Mouse (Mus musculus) kidney, postnatal 14 days (tissue): Measurements from ENCODE around the gene Amotl1.
A peak's percentile ranks its signal among the peaks of the same experiment; 100 is the strongest.
"Not testable (repeated sequence)": the region's sequence is repeated elsewhere in the genome, so short reads cannot be mapped to it uniquely, and the experiment has no call there.

Experiments used
- DNase-seq: peaks from one replicate; pipeline ENCODE4 v3.0.0; 2022; ENCODE audit warnings: mixed read lengths

The Amotl1 gene

GRCm38 (mm10) chr9:14603475-14603874, 41.4 kb downstream of the Amotl1 start:
- DNase-seq: no peak

GRCm38 (mm10) chr9:14599799-14600198, 45.1 kb downstream of the Amotl1 start:
- DNase-seq: no peak

DNA sequence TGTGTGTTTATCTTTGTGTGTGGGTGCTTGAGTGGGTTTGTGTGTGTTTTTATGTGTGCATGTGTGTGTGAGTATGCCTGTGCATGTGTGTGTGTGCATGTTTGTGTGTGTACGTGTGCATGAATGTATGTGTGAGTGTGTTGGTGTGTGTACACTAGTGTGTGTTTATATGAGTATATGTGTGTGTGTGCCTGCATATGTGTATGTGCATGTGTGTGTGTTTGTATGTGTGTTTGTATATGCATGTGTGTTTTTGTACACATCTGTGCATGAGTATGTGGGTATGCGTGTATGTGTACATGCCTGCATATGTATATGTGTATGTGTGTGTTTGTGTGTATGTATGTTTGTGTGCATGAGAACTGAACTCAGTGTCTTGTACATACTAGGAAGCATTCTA, 46.7 kb downstream of the Amotl1 start:
- no peak for DNase-seq

DNA sequence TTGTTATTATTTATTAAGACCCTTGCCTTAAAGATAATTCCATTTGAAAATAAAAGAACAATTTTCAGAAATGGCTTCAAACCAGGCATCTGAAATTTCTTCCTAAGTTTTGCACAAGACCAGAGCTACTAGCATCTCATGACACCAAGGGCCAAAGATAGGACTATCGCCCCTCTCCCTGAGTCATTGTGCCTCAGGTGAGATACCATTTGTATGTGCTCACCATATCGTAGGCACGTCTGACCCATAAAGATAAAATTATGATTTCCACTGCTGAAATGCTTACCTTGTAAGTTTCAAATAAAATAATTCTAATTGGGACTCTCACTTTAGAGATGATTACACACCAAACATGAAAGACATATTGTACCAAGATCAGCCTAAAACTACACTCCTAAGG, 47.4 kb downstream of the Amotl1 start:
- DNase-seq: no peak

GRCm38 (mm10) chr9:14596858-14597257, 48.0 kb downstream of the Amotl1 start:
- DNase-seq: no peak

- no peak for DNase-seq
These were observed 48.4 kb downstream of the Amotl1 start for GRCm38 (mm10) chr9:14596427-14596826.

DNA sequence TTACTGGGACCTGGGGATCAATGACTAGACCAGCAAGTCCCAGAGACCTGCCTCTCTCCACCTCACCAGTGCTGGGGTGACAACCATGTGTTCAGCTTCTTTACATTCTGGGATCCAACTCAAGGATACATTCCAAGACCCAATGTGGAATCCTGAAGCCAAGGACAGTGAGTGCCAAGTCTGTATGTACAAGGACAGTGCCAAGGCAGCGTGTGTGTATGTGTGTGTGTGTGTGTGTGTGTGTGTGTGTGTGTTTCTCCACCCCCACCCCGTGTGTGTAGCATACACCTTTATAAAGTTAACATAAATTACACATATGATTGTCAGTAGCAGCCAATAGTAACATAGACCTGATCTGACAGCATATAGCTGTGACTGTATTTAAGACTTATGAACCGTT, 49.0 kb downstream of the Amotl1 start:
- no peak for DNase-seq

GRCm38 (mm10) chr9:14593880-14594279, 51.0 kb downstream of the Amotl1 start:
- DNase-seq: no peak

DNA sequence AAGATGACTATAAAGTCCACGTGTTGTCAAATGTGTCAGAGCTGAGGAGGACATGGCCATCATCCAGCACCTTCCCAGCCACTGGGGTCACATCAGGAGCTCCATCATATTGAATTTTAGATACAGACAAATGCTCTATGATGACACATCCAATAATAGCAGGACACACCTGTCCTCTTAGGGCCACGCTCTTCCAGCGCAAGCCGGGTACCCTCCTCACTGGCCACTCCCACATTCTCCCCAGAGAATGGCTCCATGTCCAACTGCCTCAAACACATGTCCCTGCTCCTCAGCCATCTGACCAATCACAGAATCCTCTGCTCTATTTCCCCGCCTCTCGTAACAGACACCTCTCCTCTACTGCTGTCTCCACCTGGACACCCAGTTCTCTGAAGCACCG, 54.2 kb downstream of the Amotl1 start:
- no peak for DNase-seq

DNA sequence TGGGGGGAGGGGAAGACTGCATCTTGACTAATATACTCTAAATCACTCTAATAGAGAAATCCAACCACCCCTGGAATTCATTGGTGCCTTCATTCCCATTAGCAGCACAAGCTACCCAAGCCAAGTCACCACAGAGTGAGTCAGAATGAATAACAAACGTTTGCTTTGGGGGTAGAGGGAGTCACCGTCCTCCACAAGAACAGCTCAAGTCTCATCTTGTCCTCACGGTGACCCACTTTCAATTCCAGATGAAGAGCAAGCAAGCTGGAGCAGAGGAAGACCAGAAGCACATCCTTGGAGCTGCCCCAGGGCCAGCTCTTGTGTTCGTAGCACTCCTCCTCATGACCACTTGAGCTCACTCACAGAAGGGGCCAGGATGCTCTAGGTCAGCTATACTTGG, 56.2 kb downstream of the Amotl1 start:
- no peak for DNase-seq

DNA sequence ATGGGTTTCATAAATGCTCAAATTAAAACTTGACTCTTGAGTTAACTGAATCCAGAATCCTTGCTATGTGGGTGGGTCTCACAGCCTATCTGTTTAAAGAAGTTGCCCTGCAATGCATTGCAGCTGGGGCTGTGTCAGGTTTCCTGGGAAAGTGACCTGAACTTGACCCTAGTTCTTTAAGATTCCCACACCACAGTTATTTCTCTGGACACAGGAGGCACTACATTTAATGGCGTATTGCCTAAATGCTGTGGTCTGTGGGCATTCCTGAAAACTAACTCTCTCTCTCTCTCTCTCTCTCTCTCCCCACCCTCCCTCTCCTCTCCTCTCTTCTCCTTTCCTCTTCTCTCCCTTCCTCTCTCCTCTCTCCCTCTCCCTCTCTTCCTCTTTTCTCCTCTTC, 59.2 kb downstream of the Amotl1 start:
- DNase-seq: no peak

GRCm38 (mm10) chr9:14578960-14579359, 65.9 kb downstream of the Amotl1 start:
- no peak for DNase-seq

DNA sequence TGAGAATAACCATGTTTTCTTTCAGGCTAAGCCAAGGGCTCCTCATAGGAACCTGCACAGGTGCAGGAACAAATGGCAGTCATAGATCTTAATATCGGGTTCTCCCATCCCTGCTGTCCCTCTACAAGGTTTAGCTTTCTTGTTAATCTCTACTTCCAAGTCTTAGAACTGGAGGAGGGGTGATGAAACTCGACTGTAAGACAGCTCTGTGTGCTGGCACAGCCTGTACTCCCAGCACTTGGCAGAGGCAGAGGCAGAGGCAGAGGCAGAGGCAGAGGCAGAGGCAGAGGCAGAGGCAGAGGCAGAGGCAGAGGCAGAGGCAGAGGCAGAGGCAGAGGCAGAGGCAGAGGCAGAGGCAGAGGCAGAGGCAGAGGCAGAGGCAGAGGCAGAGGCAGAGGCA, 68.5 kb downstream of the Amotl1 start:
- not testable (repeated sequence) for DNase-seq

DNA sequence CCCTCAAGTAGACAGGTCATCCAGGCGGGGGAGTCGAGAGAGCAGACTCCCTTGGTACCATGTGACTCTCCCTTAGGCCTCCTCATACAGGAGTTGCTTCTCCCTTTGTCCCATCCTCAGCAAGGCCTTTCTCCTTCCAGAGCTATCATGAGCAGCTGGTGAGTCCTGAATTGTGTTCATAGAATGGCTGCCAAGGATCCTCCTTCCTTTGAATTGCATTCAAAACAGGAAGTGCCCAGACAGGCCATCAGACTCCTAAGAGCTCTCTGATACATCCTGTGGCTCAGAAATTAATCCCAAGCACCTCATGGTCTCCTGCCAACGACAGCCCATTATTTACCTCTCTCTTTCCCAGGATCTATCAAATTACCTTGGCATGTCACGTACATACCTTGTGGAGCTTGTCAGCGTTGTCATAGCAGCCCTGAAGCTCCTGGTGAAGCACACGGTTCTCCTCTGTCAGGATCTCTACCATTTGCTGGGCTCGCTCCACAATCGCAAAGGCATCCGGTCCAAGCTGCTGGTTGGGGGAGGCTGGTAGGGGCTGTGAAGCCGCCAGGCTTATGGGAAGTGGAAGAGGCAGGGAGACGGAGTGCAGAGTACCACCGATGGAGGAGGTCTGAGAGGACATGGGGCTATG, 70.0 kb downstream of the Amotl1 start:
- peak; percentile 54 for DNase-seq

GRCm38 (mm10) chr9:14569175-14569975, 75.5 kb downstream of the Amotl1 start:
- DNase-seq: no peak

DNA sequence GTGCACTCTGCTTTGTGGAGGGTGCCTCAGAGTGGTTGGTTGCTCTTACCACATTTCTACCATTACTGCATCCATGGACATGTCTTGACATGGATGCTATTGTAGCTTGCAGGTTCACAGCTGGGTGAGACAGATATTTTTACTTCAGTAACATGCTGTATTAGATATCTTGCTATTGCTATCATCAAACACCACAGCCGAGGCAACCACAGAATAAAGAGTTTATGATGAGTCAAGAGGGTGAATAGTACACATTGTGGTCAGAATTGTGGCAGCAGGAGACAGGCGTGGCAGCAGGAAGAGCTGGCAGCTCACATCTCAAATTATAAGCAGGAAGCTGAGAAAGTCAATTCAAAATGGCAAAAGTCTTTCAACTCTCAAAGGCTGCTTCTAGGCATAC, 76.4 kb downstream of the Amotl1 start:
- no peak for DNase-seq

DNA sequence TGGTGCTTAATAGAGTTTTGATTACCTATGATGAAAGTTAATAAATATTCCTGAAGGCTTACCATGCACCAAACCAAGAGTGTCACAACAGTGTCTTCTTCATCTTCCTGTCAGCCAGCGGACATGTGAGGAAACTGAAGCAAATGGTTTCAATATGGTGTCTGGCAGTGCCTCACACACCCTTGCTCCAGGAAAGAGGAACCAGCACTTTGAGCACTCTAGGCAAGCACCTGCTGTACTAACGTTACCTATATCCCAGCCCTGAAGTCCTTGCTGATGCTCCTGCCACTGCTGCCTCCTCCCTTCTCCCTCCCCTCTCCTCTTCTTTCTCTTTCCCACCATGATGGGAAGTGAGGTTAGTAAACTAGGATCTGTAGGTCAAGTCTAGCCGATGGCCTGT, 80.4 kb downstream of the Amotl1 start:
- DNase-seq: no peak

DNA sequence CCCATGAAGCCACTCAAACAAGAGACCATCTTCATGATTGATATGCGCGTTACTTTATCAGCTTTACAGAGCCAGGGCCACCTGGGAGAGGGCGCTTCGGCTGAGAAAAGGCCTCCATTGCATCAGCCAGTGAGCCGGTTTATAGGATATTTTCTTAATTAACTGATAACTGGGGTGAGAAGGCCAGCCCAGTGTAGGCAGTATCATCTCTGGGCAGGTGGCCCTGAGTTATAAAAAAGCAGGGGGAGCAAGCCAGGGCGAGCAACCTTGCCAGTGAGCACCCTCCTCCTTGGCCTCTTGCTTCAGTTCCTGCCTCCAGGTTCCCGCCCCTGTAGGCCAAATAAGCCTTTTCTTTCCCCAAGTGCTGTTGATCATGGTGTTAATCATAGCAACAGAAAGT, 81.5 kb downstream of the Amotl1 start:
- no peak for DNase-seq

DNA sequence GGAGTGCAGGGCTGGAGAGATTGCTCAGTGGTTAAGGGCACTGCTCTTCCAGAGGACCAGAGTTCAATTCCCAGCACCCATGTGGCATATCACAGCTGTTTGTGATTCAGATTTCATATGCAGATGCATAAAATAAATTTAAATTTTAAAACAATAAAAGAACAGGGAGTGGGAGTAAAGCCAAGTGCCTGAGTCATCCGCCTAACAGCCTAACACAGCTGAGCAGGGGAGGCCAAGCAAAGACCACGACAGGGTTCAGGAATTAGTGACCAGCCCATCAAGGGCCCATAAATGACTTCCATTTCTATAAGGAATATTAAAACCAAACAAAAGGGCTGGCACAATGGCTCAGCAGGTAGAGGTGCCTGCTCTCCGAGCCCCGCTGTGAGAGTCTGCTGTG, 84.3 kb downstream of the Amotl1 start:
- no peak for DNase-seq

GRCm38 (mm10) chr9:14559996-14560395, 84.9 kb downstream of the Amotl1 start:
- DNase-seq: no peak

GRCm38 (mm10) chr9:14559430-14559829, 85.4 kb downstream of the Amotl1 start:
- DNase-seq: peak; percentile 30

GRCm38 (mm10) chr9:14558332-14558731, 86.5 kb downstream of the Amotl1 start:
- DNase-seq: no peak

- no peak for DNase-seq
These were observed 96.5 kb downstream of the Amotl1 start for GRCm38 (mm10) chr9:14548366-14548761.

DNA sequence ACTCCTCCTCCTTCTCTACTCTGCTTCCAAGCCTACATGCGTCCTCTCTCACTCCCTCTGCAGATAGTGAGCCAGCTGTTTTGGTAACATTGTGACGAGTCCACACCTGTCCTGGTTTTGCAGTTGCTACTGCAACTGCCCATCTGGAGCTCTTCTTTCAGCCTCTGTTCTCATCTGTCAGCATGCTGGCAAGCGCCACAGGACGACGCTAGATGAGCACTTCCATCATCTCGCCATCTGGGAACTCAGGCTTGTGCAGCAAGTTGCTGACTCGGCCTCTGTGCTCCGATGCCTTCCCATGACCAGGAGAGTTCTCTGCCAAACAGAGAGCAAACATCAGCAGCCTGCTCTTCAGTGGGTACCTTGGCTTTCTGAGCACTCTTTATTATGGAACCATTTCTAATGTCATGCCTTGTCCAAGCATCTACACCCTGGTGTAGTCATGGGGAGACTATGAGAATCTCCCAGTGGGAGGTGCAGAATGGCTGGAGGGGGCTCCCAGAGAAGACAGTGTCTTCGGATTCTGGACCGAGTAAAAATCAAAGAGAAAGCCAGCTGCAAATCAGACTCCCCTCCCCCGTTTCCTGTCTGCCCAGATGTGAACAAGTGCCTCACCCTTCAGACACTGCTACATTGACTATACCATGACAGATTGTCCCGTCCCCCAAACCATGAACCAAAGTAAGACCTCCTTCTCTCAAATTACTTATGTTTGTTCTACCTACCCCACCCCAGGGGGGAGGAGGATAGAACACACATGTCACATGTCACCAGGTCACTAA, 97.1 kb downstream of the Amotl1 start:
- no peak for DNase-seq
